Mouse (Mus musculus) heart, postnatal 10 days (tissue): ENCODE measurements around the gene Necap1. TPM values are rescaled to one million over a fixed set of nuclear protein-coding genes. Genes with fewer than 3 reads are reported as not detected.

Source experiments
- DNase-seq, 2 experiments: peaks; one replicate each; pipeline ENCODE4 v3.0.0; 2021
- intact Hi-C: fragments of 180-260 bp; cut with DNase I; formaldehyde crosslinking; loops from one replicate; pipeline ENCODE4 v1.15.1; 2025
- microRNA-seq, 2 experiments: library from miRNA; unstranded; fragments of <30 nt; microRNA quantifications; one replicate each; pipeline ENCODE4 v1.2.0; 2022
- total RNA-seq, 2 experiments: library from RNA; stranded (reverse); gene quantifications; 2 replicates each; pipeline ENCODE4 v1.2.3; 2021

Gene Necap1
- total RNA-seq, 2 experiments from 2014 or later = 27.7 to 32.0 TPM

DNA sequence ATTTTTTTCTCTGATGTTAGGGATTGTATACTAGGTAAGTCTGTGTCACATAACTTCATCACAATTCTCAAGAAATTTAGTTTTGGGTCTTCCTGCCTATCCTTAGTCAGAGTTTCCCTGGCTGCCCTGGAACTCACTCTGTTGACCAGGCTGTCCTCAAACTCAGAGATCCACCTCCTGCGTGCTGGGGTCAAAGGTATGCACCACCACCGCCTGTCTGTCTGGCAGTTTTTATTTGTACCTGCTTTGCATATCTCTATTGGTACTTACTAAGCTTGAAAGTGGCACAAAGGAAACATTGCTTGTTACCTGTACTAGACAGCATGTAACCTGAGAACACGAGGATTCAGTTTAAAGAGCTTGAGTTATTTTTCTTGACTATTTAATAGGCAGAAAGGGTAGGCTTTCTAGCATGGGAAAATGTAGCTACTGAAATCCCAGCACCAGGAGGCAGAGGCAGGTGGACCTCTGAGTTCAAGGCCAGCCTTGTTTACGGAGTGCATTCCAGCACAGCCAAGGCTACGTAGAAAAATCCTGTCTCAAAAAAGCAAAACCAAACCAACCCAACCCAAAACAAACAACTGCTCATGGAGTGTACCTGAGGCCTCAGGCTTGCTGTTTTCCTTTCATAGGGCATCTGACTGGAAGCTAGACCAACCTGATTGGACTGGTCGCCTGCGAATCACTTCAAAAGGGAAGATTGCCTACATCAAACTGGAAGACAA, 5.7 kb downstream of the Necap1 start:
- no peak for DNase-seq
- intact Hi-C loops = no loop called here

- DNase-seq = no peak
- intact Hi-C loops = no loop called here
Measured at GRCm38 (mm10) chr6:122881287-122881686, 7.0 kb downstream of the Necap1 start.

DNA sequence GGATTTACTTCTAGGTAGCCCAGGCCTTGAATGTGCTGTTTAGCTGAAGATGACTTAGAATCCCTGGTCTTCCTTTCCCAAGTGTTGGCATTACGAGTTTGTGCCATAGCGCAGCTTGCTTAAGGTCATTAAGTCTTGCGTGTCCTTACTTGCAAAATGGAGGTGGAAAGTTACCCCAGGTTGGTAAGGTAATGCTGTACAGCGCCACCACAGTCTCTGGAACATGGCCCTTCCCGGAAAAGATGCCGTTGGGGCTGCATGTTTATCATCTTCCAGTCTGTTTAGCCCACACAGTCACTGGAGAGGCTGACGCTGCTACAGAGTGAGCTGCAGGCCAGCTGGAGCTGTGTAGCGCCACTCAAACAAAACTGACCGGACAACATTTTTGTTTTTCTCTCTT, 9.3 kb downstream of the Necap1 start:
- DNase-seq = no peak
- intact Hi-C loops = no loop called here

GRCm38 (mm10) chr6:122889599-122889998, 15.3 kb downstream of the Necap1 start:
- intact Hi-C loops = no loop called here
- DNase-seq = no peak

DNA sequence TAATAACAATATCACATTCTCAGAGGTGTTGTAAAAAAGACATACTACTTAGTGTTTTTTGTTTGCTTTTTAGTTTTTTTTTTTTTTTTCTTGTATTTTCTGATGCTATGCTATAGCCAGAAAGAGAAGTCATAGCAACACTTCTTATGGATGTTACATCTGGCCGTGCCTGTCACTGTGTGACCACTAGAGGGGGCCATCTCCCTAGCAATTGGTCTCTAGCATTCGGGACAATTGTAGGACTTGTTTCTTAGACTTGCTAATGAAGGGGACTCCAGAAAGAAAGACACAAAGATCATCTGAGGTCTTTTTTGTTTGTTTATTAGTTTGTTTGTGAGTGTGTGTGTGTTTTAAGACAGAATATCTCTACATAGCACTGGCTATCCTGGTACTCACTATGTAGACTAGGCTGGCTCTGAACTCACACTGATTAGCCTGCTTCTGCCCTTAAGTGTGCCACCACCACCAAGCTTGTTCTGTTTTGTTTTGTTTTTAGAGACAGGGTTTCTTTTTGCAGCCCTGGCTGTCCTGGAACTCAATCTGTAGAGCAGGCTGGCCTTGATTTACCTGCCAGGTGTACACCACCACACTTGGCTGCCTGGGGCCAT, 18.3 kb downstream of the Necap1 start:
- intact Hi-C loops = loop anchor here (10.0 kb wide), 2 partner anchors 292 to 1492 kb away; no protein-coding TSS in a partner anchor
- DNase-seq = peak; percentile 53 to 79

- DNase-seq = no peak
- intact Hi-C loops = no loop called here
Measured at GRCm38 (mm10) chr6:122919922-122920321, 45.6 kb downstream of the Necap1 start.

- DNase-seq = no peak
- intact Hi-C loops = no loop called here
Measured at GRCm38 (mm10) chr6:122921451-122921850, 47.2 kb downstream of the Necap1 start, which contains the start of gene Clec4a1. Gene Clec4a1, plus strand, starts transcription at chr6:122921848.

- intact Hi-C loops = no loop called here
- no peak for DNase-seq
Measured at GRCm38 (mm10) chr6:122934845-122935244, 60.6 kb downstream of the Necap1 start.

Small RNA genes lying within 50 kb of the gene (microRNA-seq; reads per million reads assigned to microRNA genes)
- 0 to 0.47 reads per million in 2 experiments for gene Mir7231

Other genes with a start within 250 kb of the Necap1 start
- gene Dppa3, start 248.1 kb upstream of the Necap1 start, total RNA-seq = not detected
- not detected for gene Nanog, start 167.0 kb upstream of the Necap1 start, total RNA-seq
- gene Slc2a3, start 72.8 kb upstream of the Necap1 start, total RNA-seq = 1 to 10 TPM; 2.1 to 2.5 TPM
- gene Foxj2, start 54.6 kb upstream of the Necap1 start, total RNA-seq = 10 to 100 TPM; 28.5 to 32.8 TPM
- 1 to 10 TPM; 2.9 to 3.2 TPM for gene C3ar1, start 18.3 kb upstream of the Necap1 start, total RNA-seq
- gene Clec4a1, start 47.4 kb downstream of the Necap1 start, total RNA-seq = 1 to 10 TPM; 2.8 to 3.0 TPM
- gene Clec4a3, start 78.0 kb downstream of the Necap1 start, total RNA-seq = 1 to 10 TPM; 2.4 to 3.8 TPM
- gene Clec4a4, start 115.9 kb downstream of the Necap1 start, total RNA-seq = not detected
- gene Clec4b1, start 175.5 kb downstream of the Necap1 start, total RNA-seq = not detected
- gene Clec4a2, start 232.0 kb downstream of the Necap1 start, total RNA-seq = 1 to 10 TPM; 1.3 to 1.9 TPM